Mouse (Mus musculus) intestine, postnatal 0 days (tissue): ENCODE data around the gene Xylt2. TPM values are rescaled to one million over a fixed set of nuclear protein-coding genes. Genes with fewer than 3 reads are reported as not detected.
A peak's percentile ranks its signal among the peaks of the same experiment; 100 is the strongest.

Experiments
- ATAC-seq: fragments of 200-750 bp; cut with Nextera tagmentation; 2 replicates; pipeline ENCODE4 v1.8.0; 2017; ENCODE audit warnings: mild to moderate bottlenecking, moderate TSS enrichment, moderate library complexity
- H3K27ac ChIP-seq: fragments of 300-500 bp; sonication (generic); 2 replicates; pipeline ENCODE4 v1.5.1; 2014; ENCODE audit warnings: mild to moderate bottlenecking, low read depth, low read length, moderate library complexity
- H3K27me3 ChIP-seq: fragments of 300-500 bp; sonication (generic); replicated peaks from 2 replicates; pipeline ENCODE4 v1.6.1; 2014; ENCODE audit warnings: low read length, mixed read lengths; ENCODE audit not compliant: control insufficient read depth, insufficient read depth
- H3K36me3 ChIP-seq: fragments of 300-500 bp; sonication (generic); 2 replicates; pipeline ENCODE4 v1.6.1; 2014; ENCODE audit warnings: mild to moderate bottlenecking, moderate library complexity; ENCODE audit not compliant: control insufficient read depth, insufficient read depth
- H3K4me1 ChIP-seq: fragments of 300-500 bp; sonication (generic); replicated peaks from 2 replicates; pipeline ENCODE4 v1.6.1; 2014; ENCODE audit warnings: antibody characterized with exemption, low read length, mixed read lengths; ENCODE audit not compliant: control insufficient read depth, insufficient read depth
- H3K4me2 ChIP-seq: fragments of 300-500 bp; sonication (generic); replicated peaks from 2 replicates; pipeline ENCODE4 v1.6.1; 2014; ENCODE audit warnings: low read depth, mild to moderate bottlenecking, moderate library complexity
- H3K4me3 ChIP-seq: fragments of 300-500 bp; sonication (generic); 2 replicates; pipeline ENCODE4 v1.5.1; 2014; ENCODE audit warnings: low read depth, low read length
- H3K9ac ChIP-seq: fragments of 300-500 bp; sonication (generic); 2 replicates; pipeline ENCODE4 v1.6.1; 2014; ENCODE audit warnings: mild to moderate bottlenecking, low read depth, low read length
- H3K9me3 ChIP-seq: fragments of 300-500 bp; sonication (generic); 2 replicates; pipeline ENCODE4 v1.6.1; 2016; ENCODE audit warnings: mixed run types; ENCODE audit not compliant: control insufficient read depth
- CTCF ChIP-seq: sonication (generic); IDR thresholded peaks from 2 replicates; pipeline ENCODE4 v1.5.1; 2016; ENCODE audit warnings: low read depth, mild to moderate bottlenecking, control low read depth, antibody characterized with exemption, moderate library complexity
- WGBS: fragments of 180-500 bp; shearing (Covaris S2); extraction: QIAGEN DNeasy Blood & Tissue Kit; methylation state at CpG from one replicate; pipeline ENCODE4 v1.1.7; 2014; 5-methylcytosine and 5-hydroxymethylcytosine counted together
- polyA plus RNA-seq: library from polyadenylated mRNA; unstranded; fragments of >200 nt; fragmentation: Nextera tagmentation; extraction: Ambion mirVana; gene quantifications from 2 replicates; pipeline ENCODE4 v1.2.1, GENCODE M21; 2015

The Xylt2 gene
- polyA plus RNA-seq, 1 experiment from 2014 or later = 8.0 TPM

DNA sequence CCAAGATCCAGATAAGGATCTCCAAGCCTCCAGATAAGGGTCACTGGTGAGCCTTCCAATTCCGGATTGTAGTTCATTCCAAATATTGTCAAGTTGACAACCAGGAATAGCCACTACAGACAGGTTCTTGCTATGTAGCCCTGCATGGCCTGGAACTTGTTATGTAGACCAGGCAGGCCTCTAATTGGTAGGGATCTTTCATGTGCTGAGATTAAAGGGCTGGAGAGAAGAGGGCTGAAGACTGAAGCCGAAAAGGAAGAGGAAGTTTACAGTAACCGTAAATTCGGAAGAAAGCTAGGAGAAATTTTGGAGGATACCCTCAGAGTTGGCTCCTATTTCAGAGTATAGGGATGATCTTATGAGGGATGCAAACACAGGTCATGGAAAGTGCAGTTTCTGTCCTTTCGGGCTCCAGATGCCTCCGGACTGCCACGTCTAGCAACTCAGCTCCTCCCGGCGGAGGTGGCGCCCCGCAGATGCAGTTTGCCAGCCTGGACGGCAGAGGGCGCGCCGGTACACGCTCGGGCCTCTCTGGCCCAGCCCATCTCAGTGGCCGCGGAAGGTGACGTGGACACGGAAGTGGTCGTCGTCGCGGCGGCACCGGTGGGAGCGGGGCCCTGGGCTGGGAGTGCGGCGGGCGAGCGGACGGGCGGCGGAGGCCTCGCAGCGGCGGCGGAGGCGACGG is 48.0 kb downstream of the Xylt2 start, which contains the start of gene Lrrc59:
TSS of gene Lrrc59 (plus strand) at position 569 of the 685 bp plus-strand sequence.
- 4% methylated on average over 41 of the region's 41 CpGs for WGBS
- peaks cover 19% of the 10 kb centered on the region for H3K36me3 ChIP-seq
- no peaks in the 10 kb centered on the region for H3K27me3 ChIP-seq
- ATAC-seq = peak; percentile 72
- peak within 1 kb of the TSS; percentile 85 for H3K4me2 ChIP-seq
- H3K4me1 ChIP-seq = 0 out of 2 replicates have a peak, but pooled peaks cover 7% of the 10 kb centered on the region
- no peaks in the 10 kb centered on the region for H3K9me3 ChIP-seq
- TF ChIP-seq CTCF = peak; percentile 98
- peak within 1 kb of the TSS; percentile 98 for H3K4me3 ChIP-seq
- peak within 1 kb of the TSS; percentile 86 for H3K9ac ChIP-seq
- peak within 1 kb of the TSS; percentile 97 for H3K27ac ChIP-seq

- 66% methylated on average over 2 of the region's 2 CpGs for WGBS
- no peaks in the 10 kb centered on the region for H3K9me3 ChIP-seq
- H3K4me1 ChIP-seq = no peaks in the 10 kb centered on the region
- no peak for TF ChIP-seq CTCF
- H3K36me3 ChIP-seq = no peaks in the 10 kb centered on the region
- no peak overlapping the region for H3K4me3 ChIP-seq
- H3K9ac ChIP-seq = no peak overlapping the region
- H3K27ac ChIP-seq = no peak overlapping the region
- H3K4me2 ChIP-seq = no peak overlapping the region
- no peak for ATAC-seq
- H3K27me3 ChIP-seq = no peaks in the 10 kb centered on the region
Measured at GRCm38 (mm10) chr11:94622162-94622561, 55.2 kb downstream of the Xylt2 start.

DNA sequence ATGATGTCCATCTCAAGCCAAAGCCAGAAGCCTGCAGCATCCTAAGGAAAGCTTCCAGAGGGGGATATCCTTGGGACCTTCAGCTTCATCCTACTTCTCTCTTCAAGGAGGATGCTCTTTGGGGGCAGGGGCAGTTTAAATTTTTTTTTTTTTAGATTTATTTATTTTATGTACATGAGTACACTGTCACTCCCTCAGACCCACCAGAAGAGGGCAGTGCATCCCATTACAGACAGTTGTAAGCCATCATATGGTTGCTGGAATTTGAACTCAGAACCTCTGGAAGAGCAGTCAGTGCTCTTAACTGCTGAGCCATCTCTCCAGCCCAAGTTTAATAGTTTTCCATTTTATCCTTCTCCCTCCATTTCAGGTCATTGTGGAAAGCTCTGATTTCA is 55.9 kb downstream of the Xylt2 start:
- no peaks in the 10 kb centered on the region for H3K36me3 ChIP-seq
- no peak overlapping the region for H3K4me3 ChIP-seq
- no peak for ATAC-seq
- peak; percentile 48 for TF ChIP-seq CTCF
- no peak overlapping the region for H3K27ac ChIP-seq
- H3K27me3 ChIP-seq = no peaks in the 10 kb centered on the region
- no peak overlapping the region for H3K9ac ChIP-seq
- no peaks in the 10 kb centered on the region for H3K9me3 ChIP-seq
- no peaks in the 10 kb centered on the region for H3K4me1 ChIP-seq
- no peak overlapping the region for H3K4me2 ChIP-seq

- H3K4me1 ChIP-seq = no peaks in the 10 kb centered on the region
- H3K4me2 ChIP-seq = no peak overlapping the region
- no peak for TF ChIP-seq CTCF
- no peak overlapping the region for H3K27ac ChIP-seq
- H3K27me3 ChIP-seq = no peaks in the 10 kb centered on the region
- no peaks in the 10 kb centered on the region for H3K36me3 ChIP-seq
- no peak overlapping the region for H3K4me3 ChIP-seq
- H3K9ac ChIP-seq = no peak overlapping the region
- no peak for ATAC-seq
- WGBS = 45% methylated on average over 6 of the region's 6 CpGs
- H3K9me3 ChIP-seq = no peaks in the 10 kb centered on the region
Measured at GRCm38 (mm10) chr11:94620766-94621457, 56.4 kb downstream of the Xylt2 start.

GRCm38 (mm10) chr11:94617646-94618045 is 59.7 kb downstream of the Xylt2 start:
- H3K9ac ChIP-seq = no peak overlapping the region

GRCm38 (mm10) chr11:94615494-94615893 is 61.8 kb downstream of the Xylt2 start:
- Histone ChIP-seq H3K9me3 (no peaks in the 10 kb centered on the region), H3K27ac (no peak overlapping the region), H3K4me3 (no peak overlapping the region), H3K4me1 (no peaks in the 10 kb centered on the region), H3K36me3 (no peaks in the 10 kb centered on the region), H3K4me2 (no peak overlapping the region), H3K27me3 (no peaks in the 10 kb centered on the region), H3K9ac (no peak overlapping the region)
- WGBS = 34% methylated on average over 4 of the region's 4 CpGs
- no peak for TF ChIP-seq CTCF
- ATAC-seq = no peak

More at GRCm38 (mm10) chr11:94617646-94618045, 59.7 kb downstream of the Xylt2 start:
- H3K27ac ChIP-seq = no peak overlapping the region
- H3K27me3 ChIP-seq = no peaks in the 10 kb centered on the region
- no peaks in the 10 kb centered on the region for H3K36me3 ChIP-seq
- no peak for TF ChIP-seq CTCF
- no peaks in the 10 kb centered on the region for H3K4me1 ChIP-seq
- no peaks in the 10 kb centered on the region for H3K9me3 ChIP-seq
- H3K4me2 ChIP-seq = no peak overlapping the region
- no peak overlapping the region for H3K4me3 ChIP-seq
- WGBS = 93% methylated on average over 2 of the region's 2 CpGs
- ATAC-seq = no peak
